Mouse (Mus musculus) ES-CJ7 (cell line): ENCODE results near the gene Fam114a2.

Experiments
- DNase-seq: peaks from one replicate; pipeline ENCODE4 v3.0.0; 2011; ENCODE audit warnings: low read depth, low spot score

Gene Fam114a2

DNA sequence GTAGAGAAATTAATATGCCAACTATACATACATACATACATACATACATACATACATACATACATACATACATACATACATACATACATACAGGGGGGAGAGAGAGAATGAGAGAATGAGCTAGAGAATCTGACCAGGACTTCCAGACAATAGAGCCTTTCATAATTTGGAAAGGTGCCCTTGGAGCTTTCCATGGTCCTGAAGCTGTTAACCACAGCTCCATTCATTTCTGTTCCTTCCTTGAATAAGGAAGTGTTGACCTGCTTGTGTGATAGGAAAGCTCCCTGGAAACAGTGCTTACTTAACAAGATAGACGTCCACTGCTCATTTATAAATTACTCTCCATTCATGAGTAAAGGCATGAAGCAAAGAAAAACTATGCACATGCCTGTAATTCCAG lies 84.3 kb downstream of the Fam114a2 start:
- peak; percentile 55 for DNase-seq
